Mouse (Mus musculus): ENCODE measurements around the gene Rab7b.

DNA sequence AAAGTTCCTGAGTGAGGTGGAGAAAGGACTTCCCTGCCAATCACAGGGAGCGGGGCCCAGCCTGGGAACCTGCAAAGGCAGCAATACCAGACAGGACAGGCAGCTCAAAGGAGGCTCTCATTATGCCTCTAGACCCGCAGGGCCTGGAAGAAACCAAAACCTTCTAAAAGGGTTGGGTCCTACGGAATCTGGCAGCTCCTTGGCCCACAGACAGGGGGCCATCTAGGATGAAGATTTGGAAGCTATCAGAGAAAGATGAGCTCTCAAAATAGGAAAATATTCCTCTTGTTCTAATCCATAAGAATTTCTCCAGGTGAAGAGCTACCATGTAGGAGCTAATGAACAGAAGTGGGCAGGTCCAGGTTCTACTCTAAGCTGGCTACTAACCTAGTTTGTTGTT is 521 bp downstream of the Rab7b start:
- TF ChIP-seq POLR2A (IDR thresholded peaks at IDR 0.05; ENCODE audit: borderline replicate concordance, extremely low read depth, low read depth, low read length) (no peak), CTCF (IDR thresholded peaks at IDR 0.05; ENCODE audit: insufficient read depth, low read length) (no peak)
